Mouse (Mus musculus): Measurements from ENCODE around the gene Tbc1d22b.

The Tbc1d22b gene

DNA sequence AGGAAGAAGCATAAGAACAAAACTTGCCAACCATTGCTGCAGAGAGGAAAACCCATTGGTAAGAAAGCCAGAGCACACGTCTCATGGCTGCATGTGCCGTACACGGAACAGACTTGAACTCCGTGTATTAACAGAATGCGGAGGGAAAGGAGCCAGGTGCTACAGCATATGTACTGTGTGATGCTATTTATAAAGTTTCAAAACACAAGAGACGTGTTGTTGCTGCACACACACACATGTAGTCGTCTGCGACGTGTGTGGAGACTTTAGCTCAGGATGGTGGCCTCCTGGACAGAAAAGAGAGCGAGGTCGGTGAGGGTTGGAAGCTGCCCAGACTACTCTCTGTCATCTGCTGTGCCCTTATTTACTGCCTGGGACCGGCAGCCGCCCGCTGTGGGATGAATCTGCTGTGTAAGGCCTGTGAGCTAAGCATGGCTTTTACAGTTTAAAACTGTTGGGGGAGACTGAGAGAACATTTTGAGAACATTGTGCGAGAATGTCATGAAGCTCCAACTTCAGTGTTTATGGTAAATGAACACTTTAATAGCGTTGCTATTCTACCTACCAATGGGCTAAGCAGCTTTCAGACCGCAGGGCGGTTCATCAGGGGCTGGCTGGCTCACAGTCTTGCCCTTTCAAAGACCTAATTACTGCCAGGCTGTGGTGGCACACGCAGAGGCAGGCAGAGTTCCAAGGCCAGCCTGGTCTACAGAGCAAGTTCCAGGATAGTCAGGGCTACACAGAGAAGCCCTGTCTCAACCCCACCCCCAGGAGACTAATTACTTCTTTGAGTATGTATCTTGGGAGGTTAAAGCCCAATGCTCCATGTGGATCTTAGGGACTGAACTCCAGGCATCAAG lies 6.5 kb upstream of the Tbc1d22b start:
- no peak for DNase-seq

- DNase-seq = no peak
Measured at GRCm38 (mm10) chr17:29544064-29544463, 5.5 kb upstream of the Tbc1d22b start.

- DNase-seq = no peak
Measured at GRCm38 (mm10) chr17:29545241-29545640, 4.3 kb upstream of the Tbc1d22b start.

- DNase-seq = no peak
Measured at GRCm38 (mm10) chr17:29548494-29548893, 1.1 kb upstream of the Tbc1d22b start.

DNA sequence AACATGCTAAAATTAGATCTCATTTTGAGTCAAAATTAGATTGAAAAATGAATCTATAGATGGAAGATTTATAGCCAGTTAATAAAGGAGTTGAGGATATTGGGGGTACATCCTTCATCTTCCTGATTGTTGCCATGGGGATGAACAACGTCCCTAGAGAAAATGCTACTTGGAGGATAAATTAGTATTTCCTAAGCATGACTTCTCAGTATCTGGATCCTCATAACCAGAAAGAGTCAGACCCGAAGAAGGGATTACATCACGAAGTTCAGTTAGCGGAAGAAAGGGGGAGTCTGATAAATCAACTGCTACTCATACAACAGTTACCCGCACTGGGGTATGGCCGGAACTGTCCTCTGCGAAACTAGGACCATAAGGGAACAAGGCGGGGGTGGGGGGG lies 591 bp upstream of the Tbc1d22b start:
- no peak for DNase-seq

DNA sequence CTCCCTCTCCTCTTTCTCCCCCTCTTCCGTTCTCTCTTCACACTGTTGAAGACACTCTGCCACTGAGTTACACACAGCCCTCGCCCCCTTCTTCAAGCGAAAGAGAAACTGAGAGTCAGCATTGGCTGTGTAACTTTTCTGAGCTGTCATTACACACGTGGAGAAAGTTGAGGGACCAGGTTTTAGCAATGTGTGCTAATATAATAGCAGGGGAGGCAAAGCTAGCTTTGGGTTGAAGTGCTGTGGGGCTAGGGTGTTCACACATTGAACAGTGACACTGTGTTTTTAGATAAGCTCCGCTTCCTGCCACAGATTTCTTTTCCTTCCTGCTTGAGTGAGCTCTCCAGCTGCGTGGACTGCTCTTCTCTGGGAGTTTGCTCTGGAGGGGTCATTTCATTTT lies 1.4 kb downstream of the Tbc1d22b start:
- DNase-seq = no peak

DNA sequence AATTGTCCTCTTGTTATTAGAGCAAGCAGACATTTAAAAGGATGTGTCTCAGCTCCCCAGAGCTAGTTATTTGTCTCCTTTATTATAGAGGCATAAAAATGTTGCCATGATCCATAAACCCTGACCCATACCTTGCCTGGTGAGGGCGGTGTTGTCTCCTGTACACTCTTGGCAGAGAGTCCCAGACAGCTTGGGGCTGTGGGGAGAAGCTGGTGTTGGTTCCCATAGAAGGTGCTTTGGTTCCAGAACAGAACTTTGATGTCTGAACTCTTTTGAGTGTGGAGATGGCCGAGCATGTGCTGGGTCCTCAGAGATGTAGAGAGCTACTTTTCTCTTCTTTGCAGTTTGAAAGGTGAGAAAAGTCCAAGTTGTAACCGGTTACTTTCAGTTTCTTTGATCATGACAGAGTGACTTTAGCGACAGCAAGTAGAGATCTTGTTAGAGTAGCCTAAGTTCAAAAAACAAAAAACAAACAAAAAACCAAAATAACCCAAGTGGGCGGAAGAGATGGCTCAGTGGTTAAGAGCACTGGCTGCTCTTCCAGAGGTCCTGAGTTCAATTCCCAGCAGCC lies 2.7 kb downstream of the Tbc1d22b start, which contains the start of gene Tmem217:
Gene Tmem217 (minus strand): TSS at position 224 of the 571 bp plus-strand sequence.
- no peak for DNase-seq

DNA sequence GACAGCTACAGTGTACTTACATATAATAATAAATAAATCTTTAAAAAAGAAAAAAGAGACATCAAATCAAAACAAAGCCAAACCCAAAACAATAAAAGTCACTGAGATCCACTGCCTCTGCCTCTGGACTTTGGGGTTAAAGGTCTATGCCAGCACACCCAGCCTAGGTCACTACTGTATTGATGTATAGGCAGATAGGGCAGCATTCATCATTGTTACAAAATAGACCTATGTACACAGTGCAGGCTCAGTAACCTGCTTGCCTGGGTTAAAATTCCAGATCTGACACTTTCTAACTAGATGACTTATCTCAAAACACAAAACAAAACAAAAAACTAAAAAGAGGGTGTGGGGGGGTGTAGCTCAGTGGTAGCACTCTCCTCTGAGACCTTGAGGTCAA lies 4.6 kb downstream of the Tbc1d22b start:
- DNase-seq = no peak

DNA sequence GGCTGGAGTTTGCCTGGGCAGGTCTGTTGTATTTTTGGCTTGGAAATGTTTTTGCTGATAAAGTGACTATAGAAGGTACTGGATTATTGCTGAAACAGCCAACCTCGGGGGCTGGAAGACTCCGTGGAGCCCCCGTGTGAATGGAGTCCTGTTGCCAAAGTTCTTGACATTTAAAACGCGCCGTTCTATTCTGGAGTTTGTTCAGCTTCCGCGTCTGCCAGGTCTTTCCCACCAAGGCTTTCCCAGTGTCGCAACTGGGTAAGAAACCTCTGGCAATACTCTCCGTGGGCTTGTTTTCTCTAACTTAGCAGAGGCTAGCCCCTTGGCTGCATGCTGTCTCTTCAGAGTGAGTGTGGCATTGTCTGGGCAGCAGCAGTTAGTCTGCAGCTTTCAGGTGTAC lies 6.9 kb downstream of the Tbc1d22b start:
- DNase-seq = no peak

- no peak for DNase-seq
Measured at GRCm38 (mm10) chr17:29556893-29557292, 7.3 kb downstream of the Tbc1d22b start.

DNA sequence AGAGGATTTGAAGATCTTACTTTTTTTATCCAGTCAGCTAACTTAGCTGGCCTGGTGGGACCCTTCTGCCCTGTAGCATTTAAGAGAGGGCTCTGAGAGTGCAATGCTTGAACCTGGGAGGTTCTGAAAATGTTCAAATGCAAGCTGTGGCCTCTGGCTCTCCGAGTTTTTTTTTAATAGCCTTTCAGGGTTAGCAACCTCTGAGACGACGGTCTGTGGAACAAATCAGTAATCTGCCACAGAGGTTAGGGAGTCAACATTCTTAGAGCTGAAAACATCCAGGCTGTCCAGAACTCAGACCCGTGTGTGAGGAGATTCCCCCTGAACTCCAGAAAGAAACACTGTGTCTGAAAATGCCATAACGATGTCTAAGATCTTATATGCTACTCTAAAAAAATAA lies 8.9 kb downstream of the Tbc1d22b start:
- DNase-seq = no peak

- DNase-seq = no peak
Measured at GRCm38 (mm10) chr17:29565521-29565920, 15.9 kb downstream of the Tbc1d22b start.

DNA sequence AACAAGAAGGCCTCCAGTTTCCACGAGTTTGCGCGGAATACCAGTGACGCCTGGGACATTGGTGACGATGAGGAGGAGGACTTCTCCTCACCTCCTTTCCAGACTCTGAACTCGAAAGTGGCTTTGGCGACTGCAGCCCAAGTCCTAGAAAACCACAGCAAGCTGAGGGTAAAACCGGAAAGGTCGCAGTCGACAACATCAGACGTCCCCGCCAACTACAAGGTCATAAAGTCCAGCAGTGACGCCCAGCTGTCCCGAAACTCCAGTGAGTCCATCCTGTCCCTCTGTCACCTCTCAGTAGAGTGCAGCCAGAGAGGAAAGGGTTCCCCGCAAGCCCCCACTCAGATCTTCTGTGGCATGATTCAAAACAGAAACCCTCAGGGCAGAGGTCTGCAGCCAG lies 18.9 kb downstream of the Tbc1d22b start:
- no peak for DNase-seq

DNA sequence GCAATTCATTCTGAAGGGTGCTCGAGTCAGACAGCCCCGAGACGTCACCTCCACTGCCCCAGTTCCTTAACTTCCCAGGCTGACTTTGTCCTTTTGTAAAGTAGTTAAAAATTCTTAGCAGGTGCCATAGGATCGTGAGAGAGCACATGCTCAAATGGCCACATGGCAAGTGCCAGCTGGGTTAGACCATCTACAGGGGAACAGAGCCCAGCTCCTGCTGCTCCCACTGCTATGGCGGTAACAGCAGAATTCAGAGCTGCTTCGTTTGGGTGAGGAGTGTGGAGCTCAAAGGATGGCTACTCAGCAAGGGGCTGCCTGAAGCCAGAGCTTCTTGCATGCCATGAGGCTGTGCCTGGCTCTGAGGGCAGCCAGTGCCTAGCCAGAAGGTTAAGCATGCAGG lies 20.2 kb downstream of the Tbc1d22b start:
- DNase-seq = no peak

- no peak for DNase-seq
Measured at GRCm38 (mm10) chr17:29579579-29580126, 30.1 kb downstream of the Tbc1d22b start.

DNA sequence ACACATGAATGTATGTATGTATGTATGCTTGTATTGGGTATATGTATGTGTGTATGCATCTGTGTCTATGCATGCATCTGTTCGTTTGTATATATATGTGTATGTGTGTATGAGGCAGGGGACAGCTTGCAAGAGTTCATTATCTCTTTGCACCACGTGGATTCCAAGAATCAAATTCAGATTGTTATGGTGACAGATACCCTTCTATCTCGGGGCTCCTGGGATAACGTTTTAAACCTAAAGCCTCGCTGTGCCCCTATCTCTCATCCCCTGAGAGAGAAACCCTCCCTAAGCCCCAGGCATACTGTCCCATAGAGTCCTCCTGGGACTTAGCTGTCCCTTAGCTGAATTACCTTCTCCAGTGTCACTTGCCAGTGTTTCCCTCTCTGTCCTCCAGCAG lies 34.0 kb downstream of the Tbc1d22b start:
- no peak for DNase-seq

- no peak for DNase-seq
Measured at GRCm38 (mm10) chr17:29584306-29584705, 34.7 kb downstream of the Tbc1d22b start.

- no peak for DNase-seq
Measured at GRCm38 (mm10) chr17:29584737-29585136, 35.2 kb downstream of the Tbc1d22b start.

- no peak for DNase-seq
Measured at GRCm38 (mm10) chr17:29585446-29585845, 35.9 kb downstream of the Tbc1d22b start.

DNA sequence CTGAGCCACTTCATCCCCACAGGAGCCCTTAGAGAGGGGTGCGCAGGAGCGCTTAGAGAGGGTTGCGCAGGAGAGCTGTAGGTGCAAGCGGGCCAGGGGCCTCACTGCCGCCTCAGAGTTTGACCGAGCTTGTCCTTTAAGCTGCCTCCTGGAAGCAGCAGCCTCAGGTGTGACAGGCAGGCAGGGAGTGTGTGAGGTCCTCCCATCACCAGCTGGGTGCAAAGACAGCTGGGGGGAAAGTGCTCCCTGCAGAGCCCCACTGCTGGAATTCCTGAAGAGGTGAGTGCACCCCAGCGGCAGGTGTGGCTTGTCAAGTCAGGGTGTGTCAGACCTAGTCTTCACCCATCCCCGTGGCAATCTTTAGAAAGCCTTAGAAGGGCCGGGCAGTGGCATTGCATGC lies 37.3 kb downstream of the Tbc1d22b start:
- DNase-seq = no peak

- DNase-seq = peak; percentile 10
Measured at GRCm38 (mm10) chr17:29589221-29589898, 39.8 kb downstream of the Tbc1d22b start.

DNA sequence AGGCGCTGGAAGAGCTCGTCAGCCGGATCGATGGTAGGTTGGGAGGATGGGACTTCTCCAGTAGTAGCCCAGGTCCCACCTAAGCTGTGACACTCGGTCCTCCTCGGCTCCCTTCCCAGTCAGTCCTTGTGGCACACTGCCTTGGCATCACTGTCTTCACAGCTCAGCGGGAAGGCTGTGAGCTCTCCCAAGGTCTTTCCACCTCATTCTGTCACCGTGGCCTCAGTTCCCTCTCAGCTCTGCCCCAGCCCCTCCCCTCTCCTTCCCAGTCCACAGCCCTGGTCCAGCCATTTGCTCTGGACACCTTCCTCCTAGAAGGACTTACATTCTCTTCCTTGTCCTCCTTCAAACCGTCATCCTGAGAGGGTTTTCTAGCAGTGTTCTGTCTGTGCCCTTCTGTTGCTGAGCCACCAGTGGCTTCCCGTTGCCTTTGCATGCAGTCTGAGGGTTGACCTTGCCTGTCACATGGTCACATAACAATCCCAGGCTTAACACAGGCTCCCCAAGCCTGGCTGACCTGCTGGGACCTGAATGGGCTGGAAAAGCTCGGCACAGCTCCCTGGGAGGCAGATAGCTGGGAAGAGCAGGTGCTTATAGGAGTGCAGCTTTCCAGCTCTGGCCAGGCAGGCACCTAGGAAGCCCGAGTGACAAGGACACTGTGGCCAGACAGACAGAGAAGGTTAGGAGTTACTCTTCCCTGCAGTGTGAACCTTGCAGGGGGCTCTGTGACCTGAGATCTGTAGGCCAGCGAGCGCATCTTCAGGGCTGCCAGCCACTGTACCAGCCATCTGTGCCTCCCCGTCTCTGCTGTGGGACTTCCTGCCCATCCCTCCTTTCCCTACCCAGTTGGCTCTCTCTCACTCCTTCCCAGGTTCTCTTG lies 46.5 kb downstream of the Tbc1d22b start:
- DNase-seq = no peak

DNA sequence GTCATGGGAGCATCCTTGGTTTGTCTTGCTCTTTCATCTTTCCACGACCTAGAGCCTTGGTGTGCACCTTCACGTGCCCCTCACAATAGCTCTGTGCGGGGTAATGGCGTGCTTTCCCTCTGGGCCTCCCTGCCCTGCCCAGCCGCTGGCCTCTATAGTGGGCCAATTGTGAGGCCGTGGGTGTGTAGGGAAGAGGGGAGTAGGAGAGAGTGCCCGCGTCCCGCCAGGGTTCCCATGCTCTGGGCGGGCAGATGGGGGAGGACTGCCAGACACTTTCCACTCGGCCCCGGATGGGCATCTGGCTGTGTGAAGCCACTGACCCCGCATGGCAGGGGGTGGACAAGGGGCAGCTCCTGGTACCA lies 47.2 kb downstream of the Tbc1d22b start:
- DNase-seq = no peak
